Mouse (Mus musculus): ENCODE results near the gene Atp6v1f. TPM values are rescaled to one million over a fixed set of nuclear protein-coding genes. Genes with fewer than 3 reads are reported as not detected.

The Atp6v1f gene
- 279 and 344 TPM in 2 replicates for total RNA-seq (2014; rRNA removed)
- 362 and 434 TPM in 2 replicates for polyA plus RNA-seq (2015; fragmentation: Nextera tagmentation; extraction: Ambion mirVana)

DNA sequence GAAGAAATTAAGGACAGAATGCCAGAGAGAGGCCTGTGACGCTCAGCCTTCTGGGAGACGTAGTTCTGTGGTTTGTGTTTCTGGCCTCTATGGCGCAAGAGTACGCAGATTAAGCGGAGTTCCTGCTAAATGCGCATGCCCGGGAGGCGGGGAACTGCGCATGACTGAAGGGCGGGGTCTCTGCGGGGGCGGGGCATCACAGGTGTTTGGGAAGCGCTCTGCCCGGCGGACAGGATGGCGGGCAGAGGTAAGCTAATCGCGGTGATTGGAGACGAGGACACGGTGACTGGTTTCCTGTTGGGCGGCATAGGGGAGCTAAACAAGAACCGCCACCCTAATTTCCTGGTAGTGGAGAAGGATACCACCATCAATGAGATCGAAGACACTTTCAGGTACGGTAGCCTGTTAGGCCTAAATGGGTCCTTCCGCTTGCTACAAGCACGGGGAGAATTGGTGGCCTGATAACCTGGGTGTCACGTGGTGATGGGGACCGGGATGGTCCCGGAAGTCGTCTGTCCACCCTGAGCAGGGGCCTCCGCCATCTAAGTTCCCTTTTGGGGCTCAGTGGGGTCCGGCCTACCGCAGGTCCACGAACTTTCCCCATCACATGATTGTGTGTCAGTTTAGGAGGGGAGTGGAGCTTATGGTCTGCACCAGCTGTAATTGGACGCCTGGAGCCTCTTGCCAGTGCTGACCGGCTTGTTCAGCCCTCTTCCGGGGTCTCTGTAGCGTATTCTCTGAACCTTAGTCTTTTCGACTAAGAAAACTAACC lies at the start of gene Atp6v1f:
Atp6v1f (plus strand) TSS at position 136 of the 772 bp plus-strand sequence.
- no peak; the same call in 1 of the 2 replicates for TF ChIP-seq CTCF (IDR thresholded peaks at IDR 0.05; ENCODE audit: low read depth)
- H3K36me3 ChIP-seq (ENCODE audit: insufficient read depth), result peaks cover 14% of the 10 kb centered on the region

GRCm38 (mm10) chr6:29420596-29420995 lies 46.9 kb upstream of the Atp6v1f start:
- ATAC-seq, result no peak
- WGBS, result 88% methylated on average over 2 of the region's 2 CpGs
- no peak for TF ChIP-seq CTCF (IDR thresholded peaks at IDR 0.05; ENCODE audit: low read depth)

More for the DNA sequence above, at the start of gene Atp6v1f:
- Histone ChIP-seq H3K9me3 (ENCODE audit: low read length) (no peaks in the 10 kb centered on the region), H3K4me3 (ENCODE audit: low read depth, low read length) (peak within 1 kb of the TSS; percentile 73), H3K27ac (ENCODE audit: low read depth, low read length) (peak within 1 kb of the TSS; percentile 69), H3K4me1 (ENCODE audit: insufficient read depth) (peaks cover 10% of the 10 kb centered on the region), H3K4me2 (ENCODE audit: low read depth) (peak within 1 kb of the TSS; percentile 78), H3K9ac (peak within 1 kb of the TSS; percentile 70), H3K27me3 (ENCODE audit: insufficient read depth, low read length) (no peaks in the 10 kb centered on the region)
- ATAC-seq (peak; percentile 98), DNase-seq (peak; percentile 98)
- WGBS, result 2% methylated on average over 39 of the region's 39 CpGs

GRCm38 (mm10) chr6:29425118-29425517 lies 42.4 kb upstream of the Atp6v1f start:
- Histone ChIP-seq H3K4me1 (ENCODE audit: insufficient read depth) (no peaks in the 10 kb centered on the region), H3K27me3 (ENCODE audit: insufficient read depth, low read length) (no peaks in the 10 kb centered on the region), H3K9ac (no peak overlapping the region), H3K4me2 (ENCODE audit: low read depth) (no peak overlapping the region), H3K27ac (ENCODE audit: low read depth, low read length) (no peak overlapping the region), H3K36me3 (ENCODE audit: insufficient read depth) (peaks cover 6% of the 10 kb centered on the region; the same call in 1 of the 2 replicates), H3K4me3 (ENCODE audit: low read depth, low read length) (no peak overlapping the region), H3K9me3 (ENCODE audit: low read length) (no peaks in the 10 kb centered on the region)
- TF ChIP-seq CTCF (IDR thresholded peaks at IDR 0.05; ENCODE audit: low read depth), result no peak
- ATAC-seq (peak; percentile 78), DNase-seq (peak; percentile 59)
- 68% methylated on average over 8 of the region's 8 CpGs for WGBS

More at GRCm38 (mm10) chr6:29420596-29420995, 46.9 kb upstream of the Atp6v1f start:
- Histone ChIP-seq H3K9me3 (ENCODE audit: low read length) (no peaks in the 10 kb centered on the region), H3K27me3 (ENCODE audit: insufficient read depth, low read length) (no peaks in the 10 kb centered on the region), H3K9ac (no peak overlapping the region), H3K4me1 (ENCODE audit: insufficient read depth) (no peaks in the 10 kb centered on the region), H3K4me3 (ENCODE audit: low read depth, low read length) (no peak overlapping the region), H3K27ac (ENCODE audit: low read depth, low read length) (no peak overlapping the region), H3K4me2 (ENCODE audit: low read depth) (no peak overlapping the region), H3K36me3 (ENCODE audit: insufficient read depth) (peaks cover 25% of the 10 kb centered on the region)
- DNase-seq, result no peak

DNA sequence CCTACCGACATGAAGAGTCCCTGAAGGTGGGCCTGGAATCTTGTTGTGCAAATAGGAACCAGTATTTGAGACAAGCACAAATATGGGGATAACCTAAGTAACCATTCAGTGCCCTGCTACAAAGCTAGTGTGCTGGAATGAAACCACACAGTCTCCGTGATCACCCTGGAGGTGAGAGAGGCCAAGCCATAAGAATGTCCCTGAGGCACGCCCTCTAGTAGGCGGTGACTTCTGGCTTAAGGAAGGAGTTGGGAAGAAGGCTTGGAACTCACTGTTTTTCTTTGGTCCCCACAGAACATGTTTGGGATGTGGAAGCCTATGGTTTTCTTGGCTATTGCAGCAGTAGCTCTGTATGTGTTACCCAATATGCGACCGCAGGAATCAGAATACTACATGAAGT lies 41.2 kb upstream of the Atp6v1f start:
- 75% methylated on average over 6 of the region's 6 CpGs for WGBS
- ATAC-seq, result no peak
- no peak for DNase-seq
- Histone ChIP-seq H3K4me3 (ENCODE audit: low read depth, low read length) (no peak overlapping the region), H3K4me2 (ENCODE audit: low read depth) (no peak overlapping the region), H3K36me3 (ENCODE audit: insufficient read depth) (0 out of 2 replicates have a peak, but pooled peaks cover 3% of the 10 kb centered on the region), H3K9me3 (ENCODE audit: low read length) (no peaks in the 10 kb centered on the region), H3K9ac (no peak overlapping the region), H3K4me1 (ENCODE audit: insufficient read depth) (no peaks in the 10 kb centered on the region), H3K27ac (ENCODE audit: low read depth, low read length) (no peak overlapping the region), H3K27me3 (ENCODE audit: insufficient read depth, low read length) (no peaks in the 10 kb centered on the region)
- no peak for TF ChIP-seq CTCF (IDR thresholded peaks at IDR 0.05; ENCODE audit: low read depth)

- H3K9me3 ChIP-seq (ENCODE audit: low read length), result no peaks in the 10 kb centered on the region
- DNase-seq (no peak), ATAC-seq (no peak)
- no peak overlapping the region for H3K4me3 ChIP-seq (ENCODE audit: low read depth, low read length)
- TF ChIP-seq CTCF (IDR thresholded peaks at IDR 0.05; ENCODE audit: low read depth), result no peak
- H3K9ac ChIP-seq, result no peak overlapping the region
- WGBS, result 54% methylated on average over 4 of the region's 4 CpGs
- 0 out of 2 replicates have a peak, but pooled peaks cover 4% of the 10 kb centered on the region for H3K4me1 ChIP-seq (ENCODE audit: insufficient read depth)
- H3K27me3 ChIP-seq (ENCODE audit: insufficient read depth, low read length), result peaks cover 12% of the 10 kb centered on the region
- H3K4me2 ChIP-seq (ENCODE audit: low read depth), result no peak overlapping the region
- H3K36me3 ChIP-seq (ENCODE audit: insufficient read depth), result no peaks in the 10 kb centered on the region
- no peak overlapping the region for H3K27ac ChIP-seq (ENCODE audit: low read depth, low read length)
Observed at GRCm38 (mm10) chr6:29428171-29428570, 39.3 kb upstream of the Atp6v1f start.

DNA sequence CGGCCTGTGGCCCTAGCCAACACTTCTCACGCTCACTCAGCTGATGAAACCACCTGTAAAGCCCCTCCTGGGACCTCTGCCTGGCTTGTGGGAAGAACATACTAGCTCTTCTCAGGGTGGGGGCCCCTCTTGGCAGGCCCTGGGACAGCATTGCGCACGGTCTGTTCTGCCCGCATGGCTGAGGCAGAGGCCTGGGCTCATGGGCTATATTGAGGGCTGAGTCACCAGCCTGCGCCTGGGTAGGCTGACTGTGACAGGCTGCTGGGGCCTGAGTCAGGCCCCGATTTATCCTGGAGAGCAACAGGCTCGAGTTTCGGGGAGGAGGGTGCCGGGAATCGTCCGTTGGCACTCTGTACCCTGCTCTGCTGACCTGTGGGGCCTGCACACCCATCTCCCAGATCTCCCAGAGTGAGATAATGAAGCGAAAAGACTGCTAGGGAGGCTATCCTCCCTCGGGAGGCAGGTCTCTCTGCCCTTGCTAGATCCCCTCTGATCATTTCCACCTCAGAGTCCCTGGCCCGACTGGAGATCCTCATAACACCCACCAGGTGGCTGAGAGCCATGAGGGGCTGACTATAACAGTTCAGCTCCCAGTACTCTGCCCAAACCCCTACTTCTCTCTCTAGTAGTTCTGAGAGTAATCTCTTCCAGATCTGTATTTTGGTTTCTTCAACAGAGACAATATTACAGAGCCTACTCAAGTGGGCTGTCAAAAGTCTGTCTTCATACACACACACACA lies 36.7 kb upstream of the Atp6v1f start:
- H3K4me1 ChIP-seq (ENCODE audit: insufficient read depth), result 0 out of 2 replicates have a peak, but pooled peaks cover 8% of the 10 kb centered on the region
- no peak for ATAC-seq
- H3K9ac ChIP-seq, result no peak overlapping the region
- no peak for DNase-seq
- H3K27ac ChIP-seq (ENCODE audit: low read depth, low read length), result no peak overlapping the region
- H3K9me3 ChIP-seq (ENCODE audit: low read length), result no peaks in the 10 kb centered on the region
- H3K27me3 ChIP-seq (ENCODE audit: insufficient read depth, low read length), result peaks cover 29% of the 10 kb centered on the region
- H3K36me3 ChIP-seq (ENCODE audit: insufficient read depth), result no peaks in the 10 kb centered on the region
- no peak overlapping the region for H3K4me2 ChIP-seq (ENCODE audit: low read depth)
- no peak for TF ChIP-seq CTCF (IDR thresholded peaks at IDR 0.05; ENCODE audit: low read depth)
- H3K4me3 ChIP-seq (ENCODE audit: low read depth, low read length), result no peak overlapping the region
- WGBS, result 45% methylated on average over 15 of the region's 15 CpGs

All from forebrain, postnatal 0 days (tissue).